Mouse (Mus musculus) urinary bladder, adult 18-20 months (tissue): ENCODE measurements around the gene Olfr1034.
"Not testable (repeated sequence)": the region's sequence is repeated elsewhere in the genome, so short reads cannot be mapped to it uniquely, and the experiment has no call there.

Experiments used
- DNase-seq, 2 experiments: peaks; one replicate each; pipeline ENCODE4 v3.0.0; 2022; ENCODE audit warnings: low spot score in 2 of 2, mixed read lengths in 2 of 2

The Olfr1034 gene

GRCm38 (mm10) chr2:86045561-86045960 lies at the start of gene Olfr1034:
TSS of gene Olfr1034 (plus strand) at chr2:86045861.
- no peak for DNase-seq

- no peak for DNase-seq
Measured at GRCm38 (mm10) chr2:86005240-86005639, 40.4 kb upstream of the Olfr1034 start, which contains the start of gene Olfr1032. TSS of gene Olfr1032 (plus strand) at chr2:86005540.

GRCm38 (mm10) chr2:86020406-86020805 lies 25.3 kb upstream of the Olfr1034 start, which contains the start of gene Olfr1033:
TSS of gene Olfr1033 (plus strand) at chr2:86020633.
- DNase-seq: peak in 1 of 2 experiments; percentile 12

- not testable (repeated sequence) for DNase-seq
Measured at GRCm38 (mm10) chr2:86021518-86021917, 24.1 kb upstream of the Olfr1034 start.

GRCm38 (mm10) chr2:86050777-86051176 lies 5.1 kb downstream of the Olfr1034 start:
- DNase-seq: not testable (repeated sequence)

GRCm38 (mm10) chr2:86063766-86064165 lies 18.1 kb downstream of the Olfr1034 start:
- DNase-seq: not testable (repeated sequence)

GRCm38 (mm10) chr2:86070189-86070588 lies 24.5 kb downstream of the Olfr1034 start:
- DNase-seq: no peak

GRCm38 (mm10) chr2:86073692-86074091 lies 28.0 kb downstream of the Olfr1034 start, which contains the start of gene Olfr1036:
TSS of gene Olfr1036 (plus strand) at chr2:86073992.
- not testable (repeated sequence) for DNase-seq

GRCm38 (mm10) chr2:86080478-86080877 lies 34.8 kb downstream of the Olfr1034 start:
- DNase-seq: not testable (repeated sequence)

- DNase-seq: no peak
Measured at GRCm38 (mm10) chr2:86087285-86087684, 41.6 kb downstream of the Olfr1034 start, which contains the start of gene Olfr1037. TSS of gene Olfr1037 (minus strand) at chr2:86087385.
